Mouse (Mus musculus) CH12.LX (cell line): ENCODE measurements around the gene Chrna1. TPM values are rescaled to one million over a fixed set of nuclear protein-coding genes. Genes with fewer than 3 reads are reported as not detected.

Experiments
- DNase-seq: peaks from one replicate; pipeline ENCODE4 v3.0.0-alpha.2; 2013; ENCODE audit errors: extremely low read depth
- H3K27ac ChIP-seq: 2 replicates; pipeline ENCODE4 v1.5.1; 2012; ENCODE audit warnings: low read depth, mild to moderate bottlenecking, control low read depth, moderate library complexity; ENCODE audit not compliant: insufficient read depth
- H3K27me3 ChIP-seq: replicated peaks from 2 replicates; pipeline ENCODE3; 2012; ENCODE audit warnings: inconsistent platforms
- H3K36me3 ChIP-seq, 2 experiments: replicated peaks in 1 of 2; 2 replicates each; pipeline versions ENCODE3 to v1.6.1; 2012; ENCODE audit warnings: inconsistent platforms in 1 of 2, low read length in 1 of 2, mild to moderate bottlenecking in 1 of 2, mixed read lengths in 1 of 2, moderate library complexity in 1 of 2; ENCODE audit not compliant: control insufficient read depth in 1 of 2, insufficient read depth in 1 of 2
- H3K4me1 ChIP-seq, 2 experiments: 2 replicates each; pipeline ENCODE4 v1.6.1; 2012; ENCODE audit warnings: inconsistent platforms in 1 of 2, moderate library complexity in 1 of 2; ENCODE audit not compliant: insufficient read depth in 2 of 2, control insufficient read depth in 1 of 2
- H3K4me2 ChIP-seq: 2 replicates; pipeline ENCODE4 v1.6.1; 2012; ENCODE audit warnings: low read depth, mild to moderate bottlenecking, control low read depth; ENCODE audit not compliant: poor library complexity, insufficient read depth, severe bottlenecking
- H3K4me3 ChIP-seq, 3 experiments: fragments of 150-350 bp in 1 of 3; sonication (generic) in 1 of 3; replicated peaks in 1 of 3; 2 replicates each; pipeline versions ENCODE3 to v1.5.1; 2011 to 2012; ENCODE audit warnings: low read depth in 2 of 3, low read length in 2 of 3, mild to moderate bottlenecking in 2 of 3, moderate library complexity in 2 of 3, control low read depth in 1 of 3, improper control_type of control experiment in 1 of 3, inconsistent platforms in 1 of 3, mixed read lengths in 1 of 3; ENCODE audit not compliant: poor library complexity in 1 of 3
- H3K79me2 ChIP-seq: replicated peaks from 2 replicates; pipeline ENCODE4 v1.6.1; 2012; ENCODE audit warnings: mild to moderate bottlenecking, moderate library complexity; ENCODE audit not compliant: control insufficient read depth, poor library complexity, insufficient read depth, severe bottlenecking; ENCODE audit errors: extremely low read depth
- H3K9ac ChIP-seq: 2 replicates; pipeline ENCODE4 v1.6.1; 2012; ENCODE audit warnings: low read depth, mild to moderate bottlenecking, control low read depth, moderate library complexity; ENCODE audit not compliant: insufficient read depth
- H3K9me3 ChIP-seq: replicated peaks from 2 replicates; pipeline ENCODE3; 2012; ENCODE audit warnings: low read length, inconsistent platforms, mixed read lengths
- CHD1 ChIP-seq: IDR thresholded peaks from 2 replicates; pipeline ENCODE4 v1.6.1; 2012; ENCODE audit warnings: low read depth, low read length, improper control_type of control experiment, inconsistent platforms
- CHD2 ChIP-seq: IDR thresholded peaks from 2 replicates; pipeline ENCODE4 v1.6.1; 2011; ENCODE audit warnings: low read length, improper control_type of control experiment
- CTCF ChIP-seq, 2 experiments: IDR thresholded peaks in 1 of 2; conservative IDR thresholded peaks in 1 of 2; 2 replicates each; pipeline ENCODE4 v1.5.1; 2011 to 2012; ENCODE audit warnings: low read depth in 2 of 2, low read length in 2 of 2, improper control_type of control experiment in 1 of 2, inconsistent platforms in 1 of 2, mild to moderate bottlenecking in 1 of 2, moderate library complexity in 1 of 2
- E2F4 ChIP-seq: IDR thresholded peaks from 2 replicates; pipeline ENCODE4 v1.6.1; 2011; ENCODE audit warnings: low read depth, low read length, improper control_type of control experiment; ENCODE audit not compliant: insufficient replicate concordance
- EP300 ChIP-seq: IDR thresholded peaks from 2 replicates; pipeline ENCODE4 v1.6.1; 2011; ENCODE audit warnings: low read length, improper control_type of control experiment
- ETS1 ChIP-seq: conservative IDR thresholded peaks from 2 replicates; pipeline ENCODE4 v1.6.1; 2012; ENCODE audit warnings: low read depth, mild to moderate bottlenecking, inconsistent platforms, low read length, improper control_type of control experiment, moderate library complexity
- GABPA ChIP-seq: IDR thresholded peaks from 2 replicates; pipeline ENCODE4 v1.6.1; 2012; ENCODE audit warnings: low read depth, low read length, improper control_type of control experiment, inconsistent platforms; ENCODE audit not compliant: insufficient replicate concordance
- HCFC1 ChIP-seq: IDR thresholded peaks from 2 replicates; pipeline ENCODE4 v1.6.1; 2012; ENCODE audit warnings: low read depth, mild to moderate bottlenecking, inconsistent platforms, low read length, improper control_type of control experiment
- IRF4 ChIP-seq: IDR thresholded peaks from 2 replicates; pipeline ENCODE4 v1.6.1; 2014; ENCODE audit warnings: low read depth, mild to moderate bottlenecking, inconsistent platforms, low read length, improper control_type of control experiment
- JUN ChIP-seq: IDR thresholded peaks from 2 replicates; pipeline ENCODE4 v1.6.1; 2011; ENCODE audit warnings: low read depth, mild to moderate bottlenecking, low read length, improper control_type of control experiment, moderate library complexity; ENCODE audit not compliant: insufficient read depth
- KAT2A ChIP-seq: IDR thresholded peaks from 2 replicates; pipeline ENCODE4 v1.6.1; 2012; ENCODE audit warnings: low read length, improper control_type of control experiment, inconsistent platforms; ENCODE audit not compliant: insufficient replicate concordance
- MAFK ChIP-seq: IDR thresholded peaks from 2 replicates; pipeline ENCODE4 v1.6.1; 2011; ENCODE audit warnings: low read length, improper control_type of control experiment; ENCODE audit not compliant: insufficient replicate concordance
- MXI1 ChIP-seq: IDR thresholded peaks from 2 replicates; pipeline ENCODE4 v1.6.1; 2011; ENCODE audit warnings: mild to moderate bottlenecking, low read depth, low read length, improper control_type of control experiment
- NELFE ChIP-seq: IDR thresholded peaks from 2 replicates; pipeline ENCODE4 v1.6.1; 2011; ENCODE audit warnings: low read depth, low read length, improper control_type of control experiment
- NRF1 ChIP-seq: IDR thresholded peaks from 2 replicates; pipeline ENCODE4 v1.6.1; 2014; ENCODE audit warnings: low read depth, mild to moderate bottlenecking, inconsistent platforms, low read length, improper control_type of control experiment, moderate library complexity
- PAX5 ChIP-seq: IDR thresholded peaks from 2 replicates; pipeline ENCODE4 v1.6.1; 2012; ENCODE audit warnings: low read length, inconsistent platforms, mixed read lengths
- POLR2A ChIP-seq: IDR thresholded peaks from 2 replicates; pipeline ENCODE4 v1.6.1; 2011; ENCODE audit warnings: low read depth, mild to moderate bottlenecking, improper control_type of control experiment, low read length
- POLR2AphosphoS2 ChIP-seq: IDR thresholded peaks from 2 replicates; pipeline ENCODE4 v1.6.1; 2011; ENCODE audit warnings: low read depth, low read length, improper control_type of control experiment
- RAD21 ChIP-seq: IDR thresholded peaks from 2 replicates; pipeline ENCODE4 v1.6.1; 2011; ENCODE audit warnings: low read depth, mild to moderate bottlenecking, low read length, improper control_type of control experiment, moderate library complexity
- RCOR1 ChIP-seq: conservative IDR thresholded peaks from 2 replicates; pipeline ENCODE4 v1.6.1; 2012; ENCODE audit warnings: low read depth, mild to moderate bottlenecking, inconsistent platforms, low read length, improper control_type of control experiment
- SMC3 ChIP-seq: IDR thresholded peaks from 2 replicates; pipeline ENCODE4 v1.6.1; 2011; ENCODE audit warnings: low read depth, low read length, improper control_type of control experiment
- TBP ChIP-seq: conservative IDR thresholded peaks from 2 replicates; pipeline ENCODE4 v1.6.1; 2011; ENCODE audit warnings: low read depth, low read length, improper control_type of control experiment
- TCF12 ChIP-seq: IDR thresholded peaks from 2 replicates; pipeline ENCODE4 v1.6.1; 2014; ENCODE audit warnings: low read depth, mild to moderate bottlenecking, inconsistent platforms, low read length, improper control_type of control experiment
- UBTF ChIP-seq: IDR thresholded peaks from 2 replicates; pipeline ENCODE4 v1.6.1; 2012; ENCODE audit warnings: low read depth, mild to moderate bottlenecking, inconsistent platforms, low read length, improper control_type of control experiment, moderate library complexity
- USF1 ChIP-seq: IDR thresholded peaks from 2 replicates; pipeline ENCODE4 v1.6.1; 2014; ENCODE audit warnings: low read depth, mild to moderate bottlenecking, inconsistent platforms, low read length, improper control_type of control experiment
- ZKSCAN1 ChIP-seq: IDR thresholded peaks from 2 replicates; pipeline ENCODE4 v1.6.1; 2012; ENCODE audit warnings: low read depth, inconsistent platforms, low read length, improper control_type of control experiment, borderline replicate concordance
- ZMIZ1 ChIP-seq: IDR thresholded peaks from 2 replicates; pipeline ENCODE4 v1.6.1; 2012; ENCODE audit warnings: low read depth, mild to moderate bottlenecking, inconsistent platforms, low read length, improper control_type of control experiment
- dilution Hi-C: fragments of 300-500 bp; cut with MboI; formaldehyde crosslinking; loops from 2 replicates; pipeline ENCODE4 v1.14.3; 2020; ENCODE audit warnings: low sequenced_read_pairs; ENCODE audit not compliant: extremely low pct_unique_long_range_greater_than_20kb, extremely low pct_ligation_motif_present
- in situ Hi-C: fragments of 300-500 bp; cut with MboI; formaldehyde crosslinking; loops from 3 replicates; pipeline ENCODE4 v1.14.3; 2019; ENCODE audit warnings: low sequenced_read_pairs, low pct_ligation_motif_present, low pct_unique_long_range_greater_than_20kb, mixed read lengths
- polyA plus RNA-seq: library from polyadenylated mRNA; unstranded; fragments of >175 nt; gene quantifications from 2 replicates; pipeline ENCODE4 v1.2.1, GENCODE M21; 2012; ENCODE audit warnings: low read depth; ENCODE audit not compliant: insufficient read length
- total RNA-seq, 2 experiments: library from RNA; depleted of rRNA; stranded (reverse); fragments of 300-350 nt in 1 of 2; fragments of >200 nt in 1 of 2; gene quantifications; 2 replicates each; pipeline ENCODE4 v1.2.3; 2012 to 2014

Gene Chrna1
- total and polyA plus RNA-seq, 3 experiments: not detected

DNA sequence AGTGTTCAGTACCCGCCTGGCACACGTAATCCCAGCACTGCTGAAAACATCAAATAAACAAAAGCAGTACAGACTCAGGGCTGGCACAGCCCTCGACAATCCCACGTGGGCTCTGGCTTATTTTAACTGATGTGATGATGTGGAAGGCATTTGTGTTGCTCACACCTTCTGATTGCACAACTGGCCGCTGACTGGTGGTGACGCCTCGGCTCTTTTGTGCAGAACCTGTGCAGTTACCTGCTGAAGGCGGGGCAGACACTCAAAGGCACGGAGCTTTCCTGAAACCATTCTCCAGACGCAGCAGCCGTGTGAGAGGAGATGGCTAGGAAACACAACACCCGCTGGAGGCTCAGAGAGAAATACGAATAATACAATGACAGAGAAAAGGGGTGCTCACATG, 41.5 kb downstream of the Chrna1 start:
- no peak for DNase-seq
- dilution Hi-C loops: no loop called here
- no peak overlapping the region for H3K4me3 ChIP-seq
- in situ Hi-C loops: no loop called here
- TF ChIP-seq EP300: no peak
- TF ChIP-seq SMC3: no peak
- TF ChIP-seq KAT2A: no peak
- TF ChIP-seq UBTF: no peak
- no peak for TF ChIP-seq CHD1
- no peak for TF ChIP-seq MAFK
- no peak for TF ChIP-seq IRF4
- TF ChIP-seq TBP: no peak
- no peak for TF ChIP-seq POLR2AphosphoS2
- no peak for TF ChIP-seq PAX5
- no peak for TF ChIP-seq USF1
- TF ChIP-seq NELFE: no peak
- no peak for TF ChIP-seq ZMIZ1
- no peak for TF ChIP-seq RCOR1
- no peak for TF ChIP-seq RAD21
- TF ChIP-seq NRF1: no peak
- peaks cover 12 to 31% of the 10 kb centered on the region in 2 experiments; a peak in 3 of 4 replicates for H3K4me1 ChIP-seq
- no peak overlapping the region for H3K4me2 ChIP-seq
- no peaks in the 10 kb centered on the region for H3K27me3 ChIP-seq
- H3K27ac ChIP-seq: no peak overlapping the region
- H3K79me2 ChIP-seq: no peaks in the 10 kb centered on the region
- H3K9me3 ChIP-seq: no peaks in the 10 kb centered on the region
- H3K36me3 ChIP-seq: no peaks in the 10 kb centered on the region
- no peak overlapping the region for H3K9ac ChIP-seq

GRCm38 (mm10) chr2:73536091-73536783, 43.9 kb downstream of the Chrna1 start:
- Histone ChIP-seq H3K9ac (no peak overlapping the region), H3K36me3 (no peaks in the 10 kb centered on the region), H3K4me2 (no peak overlapping the region), H3K27me3 (no peaks in the 10 kb centered on the region), H3K27ac (no peak overlapping the region), H3K4me1 (peaks cover 11 to 26% of the 10 kb centered on the region in 2 experiments), H3K4me3 (no peak overlapping the region), H3K9me3 (no peaks in the 10 kb centered on the region), H3K79me2 (no peaks in the 10 kb centered on the region)
- dilution Hi-C loops (no loop called here), in situ Hi-C loops (no loop called here)
- no peak for TF ChIP-seq NRF1
- TF ChIP-seq MXI1: no peak
- TF ChIP-seq PAX5: no peak
- TF ChIP-seq POLR2A: no peak
- no peak for TF ChIP-seq POLR2AphosphoS2
- no peak for TF ChIP-seq GABPA
- TF ChIP-seq CTCF (conservative IDR thresholded peaks at IDR 0.05 in 1 of 2, IDR thresholded peaks at IDR 0.05 in 1 of 2; ENCODE audit: low read depth in 2 of 2, low read length in 2 of 2): no peak
- no peak for TF ChIP-seq UBTF
- no peak for TF ChIP-seq ETS1
- TF ChIP-seq USF1: no peak
- TF ChIP-seq E2F4: no peak
- no peak for TF ChIP-seq HCFC1
- no peak for TF ChIP-seq CHD2
- no peak for TF ChIP-seq NELFE
- TF ChIP-seq JUN: no peak
- no peak for TF ChIP-seq TCF12
- no peak for TF ChIP-seq KAT2A
- no peak for TF ChIP-seq ZKSCAN1
- TF ChIP-seq IRF4: no peak
- TF ChIP-seq ZMIZ1: no peak
- DNase-seq: no peak
